Mouse (Mus musculus): Measurements from ENCODE around the gene B830017H08Rik.

DNA sequence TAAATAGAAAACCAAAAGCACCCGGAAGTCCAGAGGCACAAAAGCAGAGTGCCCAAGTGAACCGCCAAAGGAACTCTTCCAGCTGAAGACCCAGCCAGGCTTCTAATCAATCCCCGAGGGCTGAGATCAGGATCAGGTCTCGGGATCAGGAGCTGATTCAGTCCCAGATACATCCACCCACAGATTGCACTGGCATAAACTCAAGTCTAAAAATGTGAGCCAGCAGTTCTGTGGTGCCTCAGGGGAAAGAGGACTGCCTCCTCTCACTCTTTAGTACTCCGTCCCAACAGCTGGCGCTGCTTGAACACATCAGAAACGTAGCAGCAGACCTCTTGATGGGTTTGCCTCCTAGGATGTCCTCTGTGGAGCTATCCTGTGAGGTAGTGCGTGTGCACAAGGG is 16.4 kb upstream of the B830017H08Rik start:
- TF ChIP-seq POLR2A (IDR thresholded peaks at IDR 0.05; ENCODE audit: insufficient read depth, low read length), result no peak
- TF ChIP-seq EP300 (IDR thresholded peaks at IDR 0.05; ENCODE audit: insufficient read depth, low read depth, low read length), result no peak
- TF ChIP-seq CTCF (IDR thresholded peaks at IDR 0.05; ENCODE audit: low read depth, low read length), result no peak
